Mouse (Mus musculus) telencephalon, adult 2 months (tissue): ENCODE data around the gene Iars2.

Source experiments
- DNase-seq: peaks from one replicate; pipeline ENCODE4 v3.0.0-alpha.2; 2011; ENCODE audit warnings: low read depth, low spot score

The Iars2 gene

GRCm38 (mm10) chr1:185279288-185279687 is 49.9 kb downstream of the Iars2 start:
- DNase-seq, result no peak

- DNase-seq, result no peak
Measured at GRCm38 (mm10) chr1:185277022-185277421, 52.2 kb downstream of the Iars2 start.

GRCm38 (mm10) chr1:185275976-185276375 is 53.2 kb downstream of the Iars2 start:
- no peak for DNase-seq

- DNase-seq, result no peak
Measured at GRCm38 (mm10) chr1:185274819-185275545, 54.2 kb downstream of the Iars2 start.

- DNase-seq, result no peak
Measured at GRCm38 (mm10) chr1:185271373-185271772, 57.8 kb downstream of the Iars2 start.

- no peak for DNase-seq
Measured at GRCm38 (mm10) chr1:185270403-185271097, 58.6 kb downstream of the Iars2 start.

- no peak for DNase-seq
Measured at GRCm38 (mm10) chr1:185268675-185269074, 60.5 kb downstream of the Iars2 start.

GRCm38 (mm10) chr1:185262565-185262964 is 66.6 kb downstream of the Iars2 start:
- DNase-seq, result no peak

- no peak for DNase-seq
Measured at GRCm38 (mm10) chr1:185256753-185257152, 72.4 kb downstream of the Iars2 start.

- DNase-seq, result no peak
Measured at GRCm38 (mm10) chr1:185255336-185255735, 73.9 kb downstream of the Iars2 start.

GRCm38 (mm10) chr1:185253140-185253892 is 75.9 kb downstream of the Iars2 start:
- peak; percentile 62 for DNase-seq

GRCm38 (mm10) chr1:185252351-185252750 is 76.8 kb downstream of the Iars2 start:
- no peak for DNase-seq

GRCm38 (mm10) chr1:185248728-185249127 is 80.5 kb downstream of the Iars2 start:
- no peak for DNase-seq

- no peak for DNase-seq
Measured at GRCm38 (mm10) chr1:185247429-185248085, 81.6 kb downstream of the Iars2 start.

GRCm38 (mm10) chr1:185245456-185245855 is 83.7 kb downstream of the Iars2 start:
- DNase-seq, result no peak

GRCm38 (mm10) chr1:185243013-185243412 is 86.2 kb downstream of the Iars2 start:
- DNase-seq, result no peak

GRCm38 (mm10) chr1:185236530-185236929 is 92.7 kb downstream of the Iars2 start:
- DNase-seq, result no peak

- no peak for DNase-seq
Measured at GRCm38 (mm10) chr1:185235837-185236236, 93.4 kb downstream of the Iars2 start.
